Mouse (Mus musculus): ENCODE measurements at regions not wholly inside any gene's neighbourhood (a gene's known extent, or its start where the extent isn't known, plus 50 kb on each side); places are given as distances from the start of the nearest gene placed in this dataset.

- TF ChIP-seq CTCF (IDR thresholded peaks at IDR 0.05; ENCODE audit: low read depth) (no peak), EP300 (IDR thresholded peaks at IDR 0.05; ENCODE audit: low read depth) (no peak)
Observed at GRCm38 (mm10) chr10:31189577-31189976, 123.6 kb upstream of the Hddc2 start.

All from heart, postnatal 0 days (tissue).